Mouse (Mus musculus) CH12.LX (cell line): ENCODE data around the gene Mrps16.

ENCODE experiments used
- CTCF ChIP-seq, 2 experiments: IDR thresholded peaks in 1 of 2; conservative IDR thresholded peaks in 1 of 2; 2 replicates each; pipeline ENCODE4 v1.5.1; 2011 to 2012; ENCODE audit warnings: low read depth in 2 of 2, low read length in 2 of 2, improper control_type of control experiment in 1 of 2, inconsistent platforms in 1 of 2, mild to moderate bottlenecking in 1 of 2, moderate library complexity in 1 of 2
- EP300 ChIP-seq: IDR thresholded peaks from 2 replicates; pipeline ENCODE4 v1.6.1; 2011; ENCODE audit warnings: low read length, improper control_type of control experiment
- MAX ChIP-seq: IDR thresholded peaks from 2 replicates; pipeline ENCODE4 v1.6.1; 2011; ENCODE audit warnings: low read length, improper control_type of control experiment
- MYC ChIP-seq: IDR thresholded peaks from 2 replicates; pipeline ENCODE4 v1.6.1; 2011; ENCODE audit warnings: low read depth, mild to moderate bottlenecking, improper control_type of control experiment, low read length
- POLR2A ChIP-seq: IDR thresholded peaks from 2 replicates; pipeline ENCODE4 v1.6.1; 2011; ENCODE audit warnings: low read depth, mild to moderate bottlenecking, improper control_type of control experiment, low read length
- POLR2AphosphoS2 ChIP-seq: IDR thresholded peaks from 2 replicates; pipeline ENCODE4 v1.6.1; 2011; ENCODE audit warnings: low read depth, low read length, improper control_type of control experiment
- SMC3 ChIP-seq: IDR thresholded peaks from 2 replicates; pipeline ENCODE4 v1.6.1; 2011; ENCODE audit warnings: low read depth, low read length, improper control_type of control experiment
- USF1 ChIP-seq: IDR thresholded peaks from 2 replicates; pipeline ENCODE4 v1.6.1; 2014; ENCODE audit warnings: low read depth, mild to moderate bottlenecking, inconsistent platforms, low read length, improper control_type of control experiment
- ZMIZ1 ChIP-seq: IDR thresholded peaks from 2 replicates; pipeline ENCODE4 v1.6.1; 2012; ENCODE audit warnings: low read depth, mild to moderate bottlenecking, inconsistent platforms, low read length, improper control_type of control experiment

- peak; percentile 91 for TF ChIP-seq POLR2A
- peak; percentile 56 for TF ChIP-seq SMC3
- peak in 1 of 2 experiments; percentile 81; a peak in 2 of 4 replicates for TF ChIP-seq CTCF (conservative IDR thresholded peaks at IDR 0.05 in 1 of 2, IDR thresholded peaks at IDR 0.05 in 1 of 2; ENCODE audit: low read depth in 2 of 2, low read length in 2 of 2)
- TF ChIP-seq USF1, result no peak
- peak; percentile 80; the same call in 1 of the 2 replicates for TF ChIP-seq MAX
- TF ChIP-seq POLR2AphosphoS2, result peak; percentile 72; the same call in 1 of the 2 replicates
- 0 out of 2 replicates have a peak, but pooled peaks have one; percentile 51 for TF ChIP-seq ZMIZ1
- peak; percentile 91 for TF ChIP-seq MYC
- no peak for TF ChIP-seq EP300
These were observed 45.4 kb downstream of the Mrps16 start, which contains the start of the genes Ecd and Fam149b for GRCm38 (mm10) chr14:20347991-20348541.
